Mouse (Mus musculus): ENCODE results near the gene Acads. TPM values are rescaled to one million over a fixed set of nuclear protein-coding genes. Genes with fewer than 3 reads are reported as not detected.
"Not testable (repeated sequence)": the region's sequence is repeated elsewhere in the genome, so short reads cannot be mapped to it uniquely, and the experiment has no call there.

Gene Acads
- total RNA-seq, 2 experiments from 2014 or later: 65.8 TPM

GRCm38 (mm10) chr5:115124690-115125089 lies 5.5 kb upstream of the Acads start:
- no peak for DNase-seq

DNA sequence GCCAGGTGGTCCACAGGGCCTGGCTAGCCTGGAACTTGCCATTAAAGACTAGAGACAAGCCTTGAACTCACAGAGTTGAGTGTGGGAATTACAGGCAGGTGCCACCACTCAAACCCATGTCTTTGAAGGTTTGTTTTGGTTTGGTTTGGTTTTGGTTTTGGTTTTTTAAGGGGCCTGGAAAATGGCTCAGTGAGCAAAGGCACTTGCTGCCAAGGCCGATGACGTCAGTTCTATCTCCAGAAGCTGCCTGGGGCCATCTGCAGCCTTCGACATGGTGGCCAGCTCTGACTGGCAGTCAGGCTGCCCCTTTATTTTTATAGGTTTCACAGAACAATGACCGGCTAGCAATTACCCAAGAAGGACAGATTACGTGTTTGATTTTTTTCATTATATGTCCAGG lies 1.8 kb upstream of the Acads start:
- DNase-seq: no peak

DNA sequence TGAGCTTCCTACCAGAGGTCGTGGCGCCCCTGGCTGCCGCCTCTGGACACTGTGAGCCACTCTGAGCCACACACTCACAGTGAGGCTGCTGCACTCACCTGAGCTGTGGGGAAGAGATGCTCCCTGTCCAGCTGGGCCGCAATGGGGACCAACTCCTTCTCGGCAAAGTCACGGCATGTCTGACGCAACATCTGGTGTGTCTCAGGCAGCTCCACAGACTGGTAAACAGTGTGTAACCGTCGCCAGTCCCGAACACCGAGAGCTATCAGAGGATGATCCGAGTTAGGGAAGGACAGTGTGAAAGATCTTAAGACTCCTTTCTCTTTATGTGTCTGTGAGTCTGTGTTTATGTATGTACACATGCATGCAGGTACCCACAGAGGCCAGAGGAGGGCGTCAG lies 1.7 kb downstream of the Acads start:
- DNase-seq: no peak

- no peak for DNase-seq
These were observed 2.7 kb downstream of the Acads start for GRCm38 (mm10) chr5:115116426-115116825.

DNA sequence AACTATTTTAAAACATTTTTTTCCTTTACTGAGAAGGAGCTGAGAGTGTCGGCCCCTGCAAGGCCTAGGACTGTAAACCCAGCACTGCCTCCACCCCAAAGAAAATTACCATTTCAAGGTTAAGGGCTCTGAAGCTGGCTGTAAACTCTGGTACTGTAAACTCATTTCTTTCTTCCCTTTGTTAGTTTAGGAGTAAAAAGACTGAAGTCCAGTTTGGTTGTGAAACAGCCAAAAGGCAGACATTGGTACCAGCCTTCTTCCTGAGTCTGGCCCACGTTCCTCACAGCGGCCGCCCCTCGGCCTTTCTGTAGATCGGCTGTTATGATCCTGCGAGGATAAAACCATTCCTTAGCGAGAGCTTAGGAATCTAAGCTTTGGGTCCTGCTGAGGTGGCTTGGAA lies 4.6 kb downstream of the Acads start:
- DNase-seq: no peak

DNA sequence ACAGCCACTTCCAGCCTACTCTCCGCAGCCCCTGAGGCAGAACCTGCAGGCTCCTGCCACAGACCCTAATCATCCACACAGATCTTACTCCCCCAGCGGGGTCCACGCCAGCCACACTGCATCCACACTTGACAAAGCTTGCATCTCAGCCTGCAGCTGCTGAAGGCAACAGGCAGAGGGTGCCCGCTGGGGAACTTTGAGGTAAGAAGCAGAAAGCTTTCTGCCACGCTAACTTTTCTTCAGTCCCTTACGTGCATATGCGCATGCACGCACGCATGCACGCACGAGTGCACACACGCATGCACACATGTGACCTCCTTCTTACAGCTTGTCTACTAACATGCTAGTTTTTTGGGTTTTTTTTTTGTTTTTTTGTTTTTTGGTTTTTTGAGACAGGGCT lies 5.9 kb downstream of the Acads start:
- no peak for DNase-seq

DNA sequence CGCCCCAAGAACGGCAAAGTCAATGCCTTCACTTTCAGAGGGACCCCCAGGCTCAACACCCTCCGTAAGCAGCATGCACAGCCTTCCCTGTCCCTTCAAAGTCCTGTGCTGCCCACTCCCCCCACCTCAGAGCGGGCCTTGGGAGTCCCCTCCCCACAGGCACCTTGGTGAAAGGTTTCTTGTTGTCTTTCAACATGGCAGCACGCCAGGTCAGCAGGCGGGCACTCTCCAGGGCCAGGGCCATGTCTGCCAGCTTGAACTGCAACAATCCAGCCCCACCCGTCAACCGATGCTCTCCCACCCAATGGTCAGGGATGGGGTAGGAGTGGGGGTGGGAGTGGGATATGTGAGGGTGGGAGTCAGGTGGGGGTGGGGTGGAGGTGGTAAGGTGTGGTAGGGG lies 8.0 kb downstream of the Acads start:
- DNase-seq: no peak

- not testable (repeated sequence) for DNase-seq
These were observed 15.9 kb downstream of the Acads start for GRCm38 (mm10) chr5:115103253-115103652.

DNA sequence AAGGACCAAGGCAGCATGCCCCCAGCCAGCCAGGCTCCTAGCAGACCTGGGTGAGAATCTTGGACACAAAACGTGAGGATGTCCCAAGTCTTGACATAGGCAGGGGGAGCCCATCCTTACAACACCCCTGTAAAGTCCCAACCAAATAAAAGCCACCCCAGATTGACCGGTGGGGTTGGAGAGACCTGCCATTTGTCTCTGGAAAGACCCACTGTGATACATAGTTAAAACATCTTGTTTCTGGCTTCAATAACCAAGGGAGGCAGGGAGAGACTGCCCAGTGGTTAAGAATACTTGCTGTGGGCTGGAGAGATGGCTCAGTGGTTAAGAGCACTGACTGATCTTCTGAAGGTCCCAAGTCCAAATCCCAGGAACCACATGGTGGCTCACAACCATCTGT lies 16.9 kb downstream of the Acads start:
- DNase-seq: no peak

DNA sequence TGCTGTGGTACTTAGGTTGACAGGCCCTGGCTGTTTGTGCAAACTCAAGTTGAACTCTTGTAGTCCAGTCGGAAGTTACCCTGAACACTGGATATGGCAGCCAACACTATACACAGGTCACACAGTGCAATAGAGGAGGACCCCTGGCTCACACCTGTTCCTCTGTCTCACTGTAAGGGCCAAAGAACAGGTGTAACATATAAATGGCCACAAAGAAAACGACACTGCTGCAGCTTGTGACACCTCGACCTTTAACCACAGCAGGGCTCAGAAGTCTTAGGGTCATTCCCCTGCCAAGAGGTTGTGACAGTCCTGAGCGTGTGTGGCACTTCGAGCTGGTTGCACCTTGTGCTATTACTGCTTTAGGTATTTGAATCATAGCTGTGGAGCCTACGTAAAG lies 18.7 kb downstream of the Acads start:
- DNase-seq: no peak

- no peak for DNase-seq
These were observed 19.2 kb downstream of the Acads start for GRCm38 (mm10) chr5:115099991-115100390.

DNA sequence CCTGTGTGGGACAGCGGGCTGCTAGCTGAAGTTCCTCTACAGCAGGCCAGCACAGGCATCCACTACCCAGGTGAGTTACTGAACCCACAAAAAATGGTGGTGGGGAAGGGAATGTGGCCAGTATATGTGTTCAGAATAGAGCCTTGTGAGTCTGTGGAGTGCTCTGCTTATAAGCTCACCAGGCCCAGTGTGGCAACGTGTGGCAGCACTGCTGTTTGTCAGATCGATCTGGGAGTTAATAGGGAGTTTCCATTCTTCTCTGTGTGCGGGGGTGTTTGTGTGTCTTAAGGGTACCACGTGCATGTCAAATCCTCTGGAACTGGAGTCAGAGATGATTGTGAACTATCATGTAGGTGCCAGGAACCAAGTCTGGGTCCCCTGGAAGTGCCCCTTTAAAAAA lies 19.6 kb downstream of the Acads start:
- DNase-seq: no peak

- no peak for DNase-seq
These were observed 21.0 kb downstream of the Acads start, which contains the start of gene Gm10401 for GRCm38 (mm10) chr5:115098195-115098594. Gene Gm10401, minus strand, starts transcription at chr5:115098295.

DNA sequence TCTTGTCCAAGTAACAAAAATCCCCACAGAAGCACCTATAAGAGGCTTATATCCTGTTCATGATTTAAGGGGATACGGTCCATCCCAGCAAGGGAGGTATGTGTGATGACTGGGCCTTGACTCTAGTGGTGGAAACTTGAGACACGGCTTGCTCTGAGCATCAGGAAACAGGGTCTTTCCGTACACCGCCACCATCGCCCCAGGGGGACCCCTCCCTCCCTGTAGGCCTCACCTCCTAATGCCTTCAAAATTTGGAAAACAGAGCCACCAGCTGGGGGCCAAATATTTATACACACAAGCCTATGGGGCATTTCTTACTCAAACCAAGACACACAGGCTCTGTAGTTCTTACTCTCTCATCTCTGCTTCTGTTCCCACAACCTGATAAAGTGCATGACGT lies 27.4 kb downstream of the Acads start:
- no peak for DNase-seq

GRCm38 (mm10) chr5:115091015-115091414 lies 28.1 kb downstream of the Acads start:
- DNase-seq: no peak

DNA sequence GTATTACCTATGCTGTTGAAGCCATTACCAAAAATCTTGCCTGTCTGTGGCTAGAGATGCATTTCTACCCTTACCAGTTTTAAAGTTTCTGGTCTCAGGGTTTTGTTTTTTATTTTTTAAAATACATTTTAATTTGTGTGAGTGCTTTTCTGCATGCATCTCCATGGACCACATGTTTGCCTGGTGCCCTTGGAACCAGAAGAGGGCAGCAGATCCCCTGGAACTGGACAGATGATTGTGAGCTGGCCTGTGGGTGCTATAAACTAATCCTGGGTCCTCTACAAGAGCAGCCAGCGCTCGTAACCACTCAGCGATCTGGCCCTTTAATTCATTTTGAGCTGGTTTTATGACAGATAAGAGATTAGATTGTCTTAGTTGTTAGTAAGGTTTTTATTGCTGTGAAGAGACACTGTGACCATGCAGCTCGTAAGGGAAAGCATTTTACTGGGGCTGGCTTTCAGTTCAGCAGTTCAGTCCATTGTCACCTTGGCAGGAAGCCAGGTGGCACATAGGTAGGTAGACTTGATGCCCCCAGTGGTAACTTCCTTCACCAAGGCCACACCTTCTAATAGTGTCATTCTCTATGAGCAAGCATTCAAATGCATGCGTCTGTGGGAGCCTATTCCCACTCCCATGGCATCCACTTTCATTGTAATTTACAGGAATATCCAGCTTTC lies 29.4 kb downstream of the Acads start:
- DNase-seq: no peak

DNA sequence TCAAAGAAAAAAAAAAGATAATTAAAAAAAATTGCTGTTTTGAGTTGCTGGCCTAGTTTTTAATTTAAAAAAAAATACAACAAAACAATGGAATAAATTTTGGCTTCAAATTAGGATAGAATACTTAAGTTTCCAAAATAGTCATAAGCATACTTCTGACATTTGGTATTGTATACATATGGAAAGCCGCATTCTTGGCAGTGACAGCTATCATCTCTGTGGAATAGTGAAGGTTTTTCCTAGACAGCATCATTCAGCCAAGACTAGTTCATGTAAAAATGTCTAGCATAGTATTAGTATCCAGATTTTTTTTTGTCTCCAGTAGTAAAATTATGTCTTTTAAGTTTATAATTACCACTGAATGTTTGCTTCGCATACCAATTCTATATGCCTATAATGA lies 33.5 kb downstream of the Acads start:
- DNase-seq: no peak

DNA sequence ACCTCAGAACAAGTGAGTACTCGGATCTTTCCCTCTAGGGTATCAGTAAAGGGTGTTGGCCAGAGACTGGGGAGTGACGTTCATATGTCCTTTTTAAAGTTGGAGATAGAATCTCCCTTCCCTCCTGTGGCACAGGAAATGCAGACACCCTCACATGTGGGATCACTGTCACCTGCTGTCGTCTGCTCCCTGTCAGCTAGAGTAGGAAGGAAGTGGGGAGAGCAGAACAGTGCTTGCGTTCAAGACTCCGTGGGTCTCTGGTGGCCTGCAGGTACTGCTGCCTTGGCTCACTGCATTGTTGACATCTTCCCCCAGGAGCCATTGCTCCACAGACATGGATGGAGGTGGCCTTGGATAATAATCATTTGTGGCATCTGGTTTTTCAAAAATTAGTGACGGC lies 35.7 kb downstream of the Acads start:
- DNase-seq: no peak

DNA sequence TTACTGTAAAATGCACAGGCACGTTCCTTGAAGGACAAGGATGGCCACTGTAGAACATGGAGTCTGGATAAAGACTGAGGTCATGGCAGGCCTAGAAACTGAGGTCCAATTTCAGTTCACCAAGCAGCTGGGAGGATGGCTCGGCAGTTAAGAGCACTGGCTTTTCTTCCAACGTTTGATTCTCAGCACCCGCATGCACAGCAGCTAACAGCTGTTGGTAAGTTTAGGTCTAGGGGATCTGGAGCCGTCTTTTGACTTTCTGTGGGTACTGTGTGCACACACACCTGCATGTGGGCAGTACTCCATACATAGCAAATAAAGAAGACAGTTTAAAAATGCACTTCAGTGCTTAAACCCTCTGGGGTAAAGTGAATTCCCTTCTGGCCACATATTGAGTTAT lies 37.5 kb downstream of the Acads start:
- no peak for DNase-seq

DNA sequence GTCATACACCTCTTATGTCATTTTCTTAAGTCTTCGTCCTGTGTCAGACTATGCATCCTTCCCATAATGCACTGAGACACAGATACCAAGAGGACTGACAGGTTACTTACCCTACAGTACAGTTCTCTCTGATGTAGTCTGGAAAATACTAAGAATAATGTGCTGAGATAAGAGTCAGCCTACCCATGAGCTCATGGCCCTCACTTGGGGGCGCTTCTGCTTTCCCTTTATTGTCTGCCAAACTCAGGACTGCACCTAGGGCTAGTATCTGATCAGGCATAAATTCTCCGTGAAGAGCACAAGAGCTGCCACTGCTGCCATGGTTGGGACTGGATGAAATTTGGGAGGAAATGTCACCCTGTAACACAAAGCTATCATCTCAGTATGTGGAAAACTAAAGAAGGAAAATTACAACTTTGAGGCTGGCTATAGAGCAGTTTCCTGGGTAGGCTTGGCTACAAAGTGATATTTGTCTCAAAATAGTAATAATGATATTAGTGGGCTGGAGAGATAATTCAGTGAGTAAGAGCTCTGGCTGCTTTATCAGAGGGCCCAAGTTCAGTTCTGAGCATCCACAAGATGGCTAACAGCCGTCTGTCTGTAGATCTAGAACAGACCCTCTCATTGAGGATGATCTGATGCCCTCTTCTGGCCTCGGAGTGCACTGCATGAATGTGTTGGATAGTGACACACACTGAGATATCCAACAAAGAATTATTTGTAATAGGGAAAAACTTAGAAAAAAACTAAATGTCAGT lies 42.8 kb downstream of the Acads start:
- no peak for DNase-seq

DNA sequence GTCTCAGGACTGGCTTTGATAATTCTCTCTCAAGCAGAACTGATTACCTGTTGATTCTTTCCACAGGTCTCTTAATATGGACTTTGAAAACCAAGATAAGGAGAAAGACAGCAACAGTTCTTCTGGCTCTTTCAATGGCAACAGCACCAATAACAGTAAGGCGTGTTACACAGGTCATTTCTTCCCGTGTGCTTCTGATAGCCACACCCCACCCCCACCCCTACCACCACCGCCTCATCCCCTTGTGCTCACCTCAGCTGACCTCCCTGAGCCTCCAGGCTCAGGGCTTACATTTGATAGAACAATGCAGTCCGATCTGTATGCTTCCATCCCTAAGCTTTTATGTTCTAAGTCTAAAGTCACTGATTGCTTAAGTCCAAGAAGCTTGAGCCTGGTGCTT lies 44.4 kb downstream of the Acads start:
- DNase-seq: no peak

- not testable (repeated sequence) for DNase-seq
These were observed 45.8 kb downstream of the Acads start for GRCm38 (mm10) chr5:115073306-115073705.

- no peak for DNase-seq
These were observed 47.0 kb downstream of the Acads start for GRCm38 (mm10) chr5:115072143-115072542.
